Mouse (Mus musculus): ENCODE measurements around the gene Golm1. TPM values are rescaled to one million over a fixed set of nuclear protein-coding genes. Genes with fewer than 3 reads are reported as not detected.

The Golm1 gene
- polyA plus RNA-seq, 1 experiment from 2014 or later: 109 TPM

GRCm38 (mm10) chr13:59656975-59657388, 18.6 kb downstream of the Golm1 start:
- no peaks in the 10 kb centered on the region for H3K9me3 ChIP-seq
- H3K4me3 ChIP-seq (replicated peaks): no peak overlapping the region
- 9% methylated on average over 4 of the region's 4 CpGs for WGBS
- H3K4me1 ChIP-seq: peaks cover 40% of the 10 kb centered on the region
- 0 out of 2 replicates have a peak overlapping the region, but pooled peaks have one; percentile 8 for H3K4me2 ChIP-seq
- H3K27me3 ChIP-seq: no peaks in the 10 kb centered on the region
- no peak overlapping the region for H3K9ac ChIP-seq
- H3K36me3 ChIP-seq (replicated peaks): peaks cover 62% of the 10 kb centered on the region
- ATAC-seq (ENCODE audit: low FRiP score): no peak
- H3K27ac ChIP-seq: peak overlapping the region; percentile 77

- H3K4me3 ChIP-seq (replicated peaks): no peak overlapping the region
- peaks cover 40% of the 10 kb centered on the region for H3K4me1 ChIP-seq
- peaks cover 56% of the 10 kb centered on the region for H3K36me3 ChIP-seq (replicated peaks)
These were observed 19.2 kb downstream of the Golm1 start for GRCm38 (mm10) chr13:59656316-59656832.

DNA sequence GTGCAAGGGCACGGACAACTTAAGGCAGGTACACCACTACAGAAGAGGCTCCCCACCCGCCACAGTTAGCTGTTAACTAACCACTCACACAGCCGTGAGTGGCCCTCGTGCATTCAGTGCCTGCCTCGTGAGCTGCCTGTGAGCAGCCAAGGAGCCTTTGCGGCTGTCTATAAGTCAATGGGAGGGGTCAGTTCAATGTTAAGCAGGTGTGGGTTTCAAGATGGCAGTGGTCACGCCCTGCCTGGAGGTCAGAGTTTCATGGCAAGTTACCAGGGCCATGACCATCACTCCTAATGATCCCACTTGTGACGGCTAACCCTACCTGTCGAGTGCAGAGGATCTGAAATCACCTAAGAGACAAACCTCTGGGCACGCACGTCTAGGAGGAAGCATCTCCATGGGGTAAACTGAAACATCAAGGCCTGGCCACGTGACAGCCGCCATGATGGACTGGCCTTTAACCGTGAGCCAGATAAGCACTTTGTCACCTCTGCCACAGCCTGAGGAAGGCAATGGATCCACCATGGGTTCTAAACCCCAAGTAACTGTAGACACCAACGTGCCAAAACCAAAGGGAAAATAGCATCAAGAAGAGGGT, 19.8 kb downstream of the Golm1 start:
- H3K36me3 ChIP-seq (replicated peaks): peaks cover 52% of the 10 kb centered on the region
- no peaks in the 10 kb centered on the region for H3K27me3 ChIP-seq
- peak overlapping the region; percentile 77; the same call in 1 of the 2 replicates for H3K27ac ChIP-seq
- 91% methylated on average over 15 of the region's 15 CpGs for WGBS
- H3K4me2 ChIP-seq: no peak overlapping the region
- no peak overlapping the region for H3K9ac ChIP-seq
- peaks cover 40% of the 10 kb centered on the region for H3K4me1 ChIP-seq
- H3K9me3 ChIP-seq: no peaks in the 10 kb centered on the region
- no peak for ATAC-seq (ENCODE audit: low FRiP score)
- no peak overlapping the region for H3K4me3 ChIP-seq (replicated peaks)

More at GRCm38 (mm10) chr13:59656316-59656832, 19.2 kb downstream of the Golm1 start:
- Histone ChIP-seq H3K27ac (peak overlapping the region; percentile 77), H3K4me2 (0 out of 2 replicates have a peak overlapping the region, but pooled peaks have one; percentile 8), H3K9me3 (no peaks in the 10 kb centered on the region), H3K9ac (no peak overlapping the region), H3K27me3 (no peaks in the 10 kb centered on the region)
- ATAC-seq (ENCODE audit: low FRiP score): no peak
- WGBS: 72% methylated on average over 10 of the region's 10 CpGs

DNA sequence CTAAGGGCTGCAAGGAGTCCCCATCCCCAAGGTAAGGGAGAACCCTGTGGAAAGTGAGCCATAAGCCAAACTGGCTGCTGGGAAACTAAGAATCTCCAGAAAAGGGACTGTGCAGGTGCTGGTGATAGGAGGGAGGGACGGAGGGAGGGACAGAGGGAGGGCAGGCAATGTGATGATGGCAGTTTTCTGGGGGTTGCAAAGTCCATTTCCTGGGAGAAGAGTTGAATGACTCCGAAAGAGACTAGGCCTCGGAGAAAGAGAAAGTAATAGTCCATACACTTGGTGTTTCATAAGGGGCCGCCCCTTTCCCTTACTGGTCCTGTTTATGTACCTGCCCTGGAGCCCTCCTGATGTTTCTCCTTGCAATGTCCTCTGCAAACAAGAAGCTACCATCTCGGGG, 21.1 kb downstream of the Golm1 start:
- no peak overlapping the region for H3K4me2 ChIP-seq
- H3K27me3 ChIP-seq: no peaks in the 10 kb centered on the region
- H3K27ac ChIP-seq: no peak overlapping the region
- no peak overlapping the region for H3K4me3 ChIP-seq (replicated peaks)
- no peaks in the 10 kb centered on the region for H3K9me3 ChIP-seq
- WGBS: 93% methylated on average over 5 of the region's 5 CpGs
- H3K9ac ChIP-seq: no peak overlapping the region
- H3K36me3 ChIP-seq (replicated peaks): peaks cover 52% of the 10 kb centered on the region
- peaks cover 40% of the 10 kb centered on the region for H3K4me1 ChIP-seq
- no peak for ATAC-seq (ENCODE audit: low FRiP score)

DNA sequence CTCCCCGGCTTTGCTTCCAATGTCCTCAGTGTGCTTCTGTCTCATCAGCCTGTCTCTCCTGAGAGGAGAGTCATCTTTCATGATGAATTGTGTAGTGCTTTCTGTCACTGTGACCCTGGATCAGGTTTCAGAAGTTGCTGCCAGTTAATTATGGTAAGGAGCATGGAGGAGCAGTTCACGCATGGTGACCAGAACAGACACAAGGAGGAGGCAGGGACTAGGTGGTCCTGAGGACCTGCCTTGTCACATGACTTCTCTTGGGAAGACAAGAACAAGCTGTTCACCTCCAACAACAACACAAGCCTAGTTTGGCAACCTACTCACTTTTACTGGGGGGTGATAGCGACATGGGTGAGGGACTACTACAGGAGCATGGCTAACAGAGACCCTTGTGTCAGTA, 22.5 kb downstream of the Golm1 start:
- 73% methylated on average over 3 of the region's 3 CpGs for WGBS
- H3K36me3 ChIP-seq (replicated peaks): peaks cover 53% of the 10 kb centered on the region
- H3K9ac ChIP-seq: no peak overlapping the region
- H3K27ac ChIP-seq: peak overlapping the region; percentile 21; the same call in 1 of the 2 replicates
- ATAC-seq (ENCODE audit: low FRiP score): no peak
- H3K4me3 ChIP-seq (replicated peaks): no peak overlapping the region
- H3K27me3 ChIP-seq: no peaks in the 10 kb centered on the region
- H3K9me3 ChIP-seq: no peaks in the 10 kb centered on the region
- peaks cover 39% of the 10 kb centered on the region for H3K4me1 ChIP-seq
- H3K4me2 ChIP-seq: no peak overlapping the region

GRCm38 (mm10) chr13:59652651-59653050, 23.0 kb downstream of the Golm1 start:
- no peak for ATAC-seq (ENCODE audit: low FRiP score)
- no peaks in the 10 kb centered on the region for H3K9me3 ChIP-seq
- H3K27me3 ChIP-seq: no peaks in the 10 kb centered on the region
- H3K27ac ChIP-seq: peak overlapping the region; percentile 21; the same call in 1 of the 2 replicates
- peaks cover 34% of the 10 kb centered on the region for H3K4me1 ChIP-seq
- no peak overlapping the region for H3K4me2 ChIP-seq
- WGBS: 42% methylated on average over 5 of the region's 5 CpGs
- peaks cover 53% of the 10 kb centered on the region for H3K36me3 ChIP-seq (replicated peaks)
- no peak overlapping the region for H3K4me3 ChIP-seq (replicated peaks)
- H3K9ac ChIP-seq: no peak overlapping the region

DNA sequence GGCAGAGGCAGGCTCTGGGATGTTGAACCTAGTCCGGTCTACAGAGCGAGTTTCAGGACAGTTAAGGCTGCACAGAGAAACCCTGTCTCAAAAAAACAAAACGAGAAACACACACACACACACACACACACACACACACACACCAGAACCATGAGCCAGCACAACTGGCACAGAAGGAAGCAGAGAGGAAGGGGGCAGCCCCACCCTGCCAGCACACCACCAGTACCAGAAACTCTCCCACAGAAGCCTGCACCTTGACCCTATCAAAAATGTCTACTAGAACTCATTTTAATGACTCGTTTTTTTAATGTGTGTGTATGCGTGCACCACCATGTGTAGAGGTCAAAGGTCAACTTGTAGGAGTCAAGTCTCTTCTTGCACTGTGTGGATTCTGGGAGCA, 25.8 kb downstream of the Golm1 start:
- no peak for ATAC-seq (ENCODE audit: low FRiP score)
- Histone ChIP-seq H3K27ac (no peak overlapping the region), H3K4me3 (replicated peaks) (no peak overlapping the region), H3K9me3 (no peaks in the 10 kb centered on the region), H3K4me1 (peaks cover 32% of the 10 kb centered on the region), H3K36me3 (replicated peaks) (peaks cover 72% of the 10 kb centered on the region), H3K27me3 (no peaks in the 10 kb centered on the region), H3K4me2 (no peak overlapping the region), H3K9ac (no peak overlapping the region)
- 87% methylated on average over 5 of the region's 5 CpGs for WGBS

- Histone ChIP-seq H3K27ac (no peak overlapping the region), H3K4me3 (replicated peaks) (no peak overlapping the region), H3K4me1 (peaks cover 27% of the 10 kb centered on the region), H3K9me3 (no peaks in the 10 kb centered on the region), H3K9ac (0 out of 2 replicates have a peak overlapping the region, but pooled peaks have one; percentile 4), H3K4me2 (no peak overlapping the region), H3K36me3 (replicated peaks) (peaks cover 64% of the 10 kb centered on the region), H3K27me3 (no peaks in the 10 kb centered on the region)
- WGBS: 91% methylated on average over 6 of the region's 6 CpGs
- ATAC-seq (ENCODE audit: low FRiP score): no peak
These were observed 27.0 kb downstream of the Golm1 start for GRCm38 (mm10) chr13:59648598-59648997.

- Histone ChIP-seq H3K27me3 (no peaks in the 10 kb centered on the region), H3K4me1 (peaks cover 16% of the 10 kb centered on the region), H3K9ac (no peak overlapping the region), H3K4me3 (replicated peaks) (no peak overlapping the region), H3K4me2 (no peak overlapping the region), H3K27ac (0 out of 2 replicates have a peak overlapping the region, but pooled peaks have one; percentile 37), H3K36me3 (replicated peaks) (peaks cover 70% of the 10 kb centered on the region), H3K9me3 (no peaks in the 10 kb centered on the region)
- WGBS: 89% methylated on average over 6 of the region's 6 CpGs
- ATAC-seq (ENCODE audit: low FRiP score): no peak
These were observed 28.1 kb downstream of the Golm1 start for GRCm38 (mm10) chr13:59647484-59647883.

GRCm38 (mm10) chr13:59646674-59647244, 28.9 kb downstream of the Golm1 start:
- Histone ChIP-seq H3K27me3 (no peaks in the 10 kb centered on the region), H3K4me1 (peaks cover 12% of the 10 kb centered on the region), H3K4me2 (no peak overlapping the region), H3K4me3 (replicated peaks) (no peak overlapping the region), H3K36me3 (replicated peaks) (peaks cover 76% of the 10 kb centered on the region), H3K9ac (no peak overlapping the region), H3K27ac (0 out of 2 replicates have a peak overlapping the region, but pooled peaks have one; percentile 37), H3K9me3 (no peaks in the 10 kb centered on the region)
- ATAC-seq (ENCODE audit: low FRiP score): no peak
- WGBS: 39% methylated on average over 11 of the region's 11 CpGs

DNA sequence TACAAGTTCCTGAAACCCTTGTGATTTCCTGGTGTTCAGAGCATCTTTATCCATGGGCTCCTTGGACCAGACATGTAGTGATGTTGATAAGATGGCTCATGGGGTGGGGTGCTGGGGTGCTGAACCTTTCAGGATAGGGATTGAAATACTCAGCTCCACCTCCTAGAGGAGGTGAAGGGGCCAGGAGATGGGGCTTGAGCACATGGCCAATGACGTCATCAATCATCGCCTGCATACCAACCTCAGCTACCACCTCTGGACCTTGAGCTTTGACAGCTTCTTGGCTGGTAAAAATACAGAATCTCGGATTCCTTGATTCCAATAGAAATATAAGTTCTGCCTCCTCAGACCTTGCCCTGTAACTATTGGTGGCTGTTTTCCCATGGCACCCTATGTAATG, 30.1 kb downstream of the Golm1 start:
- no peaks in the 10 kb centered on the region for H3K9me3 ChIP-seq
- no peak for ATAC-seq (ENCODE audit: low FRiP score)
- no peak overlapping the region for H3K4me3 ChIP-seq (replicated peaks)
- peaks cover 12% of the 10 kb centered on the region for H3K4me1 ChIP-seq
- no peaks in the 10 kb centered on the region for H3K27me3 ChIP-seq
- H3K9ac ChIP-seq: no peak overlapping the region
- H3K4me2 ChIP-seq: no peak overlapping the region
- no peak overlapping the region for H3K27ac ChIP-seq
- H3K36me3 ChIP-seq (replicated peaks): peaks cover 83% of the 10 kb centered on the region
- 88% methylated on average over 3 of the region's 3 CpGs for WGBS

GRCm38 (mm10) chr13:59642818-59643217, 32.8 kb downstream of the Golm1 start:
- Histone ChIP-seq H3K36me3 (replicated peaks) (peaks cover 82% of the 10 kb centered on the region), H3K4me3 (replicated peaks) (no peak overlapping the region), H3K27me3 (no peaks in the 10 kb centered on the region), H3K9ac (no peak overlapping the region), H3K27ac (no peak overlapping the region), H3K9me3 (no peaks in the 10 kb centered on the region), H3K4me1 (peaks cover 12% of the 10 kb centered on the region), H3K4me2 (no peak overlapping the region)
- ATAC-seq (ENCODE audit: low FRiP score): no peak
- WGBS: 92% methylated on average over 2 of the region's 2 CpGs

GRCm38 (mm10) chr13:59640178-59640440, 35.5 kb downstream of the Golm1 start:
- ATAC-seq (ENCODE audit: low FRiP score): no peak
- Histone ChIP-seq H3K9ac (no peak overlapping the region), H3K27me3 (no peaks in the 10 kb centered on the region), H3K4me3 (replicated peaks) (no peak overlapping the region), H3K27ac (no peak overlapping the region), H3K4me2 (no peak overlapping the region), H3K4me1 (no peaks in the 10 kb centered on the region), H3K36me3 (replicated peaks) (peaks cover 84% of the 10 kb centered on the region), H3K9me3 (no peaks in the 10 kb centered on the region)
- 90% methylated on average over 6 of the region's 6 CpGs for WGBS
